Mouse (Mus musculus) common myeloid progenitor, adult 5-6 weeks (primary cell): ENCODE measurements around the gene Trim69. TPM values are rescaled to one million over a fixed set of nuclear protein-coding genes. Genes with fewer than 3 reads are reported as not detected.

Source experiments
- ATAC-seq: replicated peaks from 2 replicates; pipeline ENCODE4 v1.8.0; 2016; ENCODE audit warnings: low read depth, mild to moderate bottlenecking, moderate TSS enrichment, inconsistent platforms; ENCODE audit not compliant: poor library complexity, severe bottlenecking
- total RNA-seq: library from RNA; stranded (forward); fragments of 200-1000, 187-1606 nt; gene quantifications from 2 replicates; pipeline ENCODE4 v1.2.3, GENCODE M21; 2017

The Trim69 gene
- total RNA-seq = not detected in 2 replicates

GRCm38 (mm10) chr2:122160680-122161079 is at the start of gene Trim69:
TSS of gene Trim69 (plus strand) at chr2:122160700.
- peak; percentile 59 for ATAC-seq

DNA sequence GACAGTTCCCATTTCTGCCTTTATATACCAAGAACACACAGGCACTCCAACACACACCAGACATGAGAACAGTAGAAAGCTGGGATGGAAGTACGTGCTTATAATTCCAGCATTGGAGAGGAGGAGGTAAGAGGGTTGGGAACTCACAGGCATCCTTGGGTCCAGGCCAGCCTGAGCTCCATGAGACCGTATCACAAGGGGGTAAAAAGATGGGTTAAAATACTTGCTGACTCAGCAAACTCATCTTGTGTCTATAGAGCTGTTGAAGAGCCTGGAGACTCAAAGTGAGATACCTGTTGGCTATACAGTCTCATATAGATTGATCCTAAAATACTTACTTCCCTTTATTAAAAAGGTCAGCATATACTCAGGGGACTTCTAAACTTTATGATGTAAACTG is 43.6 kb upstream of the Trim69 start:
- no peak for ATAC-seq

GRCm38 (mm10) chr2:122117961-122118958 is 42.2 kb upstream of the Trim69 start, which contains the start of gene Spg11:
TSS of gene Spg11 (minus strand) at chr2:122118386.
- peak; percentile 99 for ATAC-seq

GRCm38 (mm10) chr2:122125680-122126572 is 34.6 kb upstream of the Trim69 start:
- ATAC-seq = peak; percentile 76

DNA sequence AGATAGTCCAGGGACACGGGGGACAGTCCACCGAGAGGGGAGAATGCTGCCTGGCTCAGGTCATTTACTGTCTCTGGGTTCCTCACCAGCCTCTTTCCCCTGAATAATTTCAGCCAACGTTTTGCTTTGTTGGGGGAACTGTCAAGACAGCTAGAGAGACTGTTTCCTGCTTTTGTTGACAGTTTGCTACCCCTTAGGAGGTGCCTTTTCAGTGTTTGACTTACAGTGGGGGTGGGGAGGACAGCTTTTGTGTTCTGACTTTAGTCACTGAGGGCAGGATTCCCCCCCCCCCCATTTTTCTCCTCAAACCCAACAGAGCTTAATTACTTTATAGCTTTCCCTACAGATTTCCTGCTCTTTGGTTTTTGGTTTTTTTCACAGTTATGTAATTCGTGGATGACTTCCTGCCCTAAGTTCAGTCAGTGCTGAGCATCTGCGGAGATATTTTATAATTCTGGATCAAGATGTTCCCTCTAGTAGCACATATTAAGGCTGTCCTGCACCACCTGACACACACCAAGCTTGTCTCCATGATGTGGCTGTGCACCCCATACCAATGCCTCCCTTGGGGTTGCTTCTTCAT is 33.6 kb upstream of the Trim69 start:
- no peak for ATAC-seq

DNA sequence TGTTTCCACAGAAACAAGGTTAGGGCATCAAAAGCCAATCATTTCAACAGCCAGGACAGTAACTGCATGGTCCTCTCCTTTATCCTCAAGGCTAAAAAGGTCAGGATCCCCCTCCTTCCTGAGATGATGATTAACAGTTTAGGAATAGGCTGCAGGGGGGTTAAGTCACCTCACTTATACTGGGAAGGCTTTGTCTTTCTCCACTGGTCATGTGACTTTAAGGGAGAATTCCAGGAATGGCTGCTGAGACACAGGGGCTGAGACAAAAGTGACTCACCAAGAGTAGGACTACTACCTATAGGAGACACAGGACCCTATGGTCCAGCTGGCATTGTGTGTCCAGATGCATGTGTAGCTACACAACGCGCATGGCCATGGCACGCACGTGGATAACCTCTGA is 32.9 kb upstream of the Trim69 start:
- ATAC-seq = no peak

GRCm38 (mm10) chr2:122132078-122132477 is 28.4 kb upstream of the Trim69 start:
- ATAC-seq = peak; percentile 59; the same call in 1 of the 2 replicates

DNA sequence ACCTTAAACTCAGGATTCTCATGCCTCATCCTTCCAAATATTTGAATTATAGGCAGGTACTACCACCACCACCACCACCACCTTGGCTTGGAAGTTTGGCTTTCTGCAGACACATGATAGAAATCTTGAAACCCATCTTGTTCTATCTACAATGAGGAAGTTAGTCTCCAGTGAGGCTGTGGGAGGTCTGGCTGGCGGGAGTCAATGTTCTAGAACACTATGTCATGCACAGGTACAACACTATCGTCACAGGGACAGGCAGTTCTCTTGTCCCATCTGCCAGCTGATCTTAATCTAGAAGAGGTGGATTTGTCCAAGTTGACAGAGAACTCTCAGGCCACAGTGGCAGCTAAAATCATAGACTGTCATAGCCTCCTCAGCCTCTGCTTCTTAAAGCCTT is 27.9 kb upstream of the Trim69 start:
- peak; percentile 29; the same call in 1 of the 2 replicates for ATAC-seq

DNA sequence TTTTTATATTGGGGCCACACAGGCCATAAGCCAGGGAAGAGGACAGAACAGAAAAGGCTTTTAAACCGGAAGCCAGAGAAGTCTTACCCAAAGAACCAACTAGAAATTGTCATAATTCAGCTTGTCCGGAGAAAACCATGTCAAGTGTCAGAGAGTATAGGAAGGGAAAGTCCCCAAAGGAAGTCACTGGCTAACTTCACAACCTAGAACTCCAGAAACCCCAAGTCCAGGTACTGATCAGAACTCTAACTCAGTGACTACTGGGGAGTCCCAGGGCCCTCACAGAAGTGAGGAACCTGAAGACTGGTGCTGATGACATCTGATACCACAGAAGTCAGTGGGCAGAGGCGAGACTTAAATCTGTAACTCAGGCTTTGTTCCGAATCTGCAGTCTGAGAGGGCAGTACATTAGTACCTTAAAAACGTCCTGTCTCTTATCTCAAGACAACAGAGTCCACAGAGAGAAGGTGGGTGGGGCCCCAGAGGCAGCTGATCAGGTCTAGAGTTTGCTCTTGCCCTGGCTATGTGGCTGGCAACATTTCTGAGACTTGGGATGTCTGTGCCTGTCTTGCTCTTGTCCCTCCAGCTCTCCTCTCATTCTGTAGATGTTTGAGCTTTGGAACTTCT is 22.5 kb upstream of the Trim69 start:
- ATAC-seq = peak; percentile 96

DNA sequence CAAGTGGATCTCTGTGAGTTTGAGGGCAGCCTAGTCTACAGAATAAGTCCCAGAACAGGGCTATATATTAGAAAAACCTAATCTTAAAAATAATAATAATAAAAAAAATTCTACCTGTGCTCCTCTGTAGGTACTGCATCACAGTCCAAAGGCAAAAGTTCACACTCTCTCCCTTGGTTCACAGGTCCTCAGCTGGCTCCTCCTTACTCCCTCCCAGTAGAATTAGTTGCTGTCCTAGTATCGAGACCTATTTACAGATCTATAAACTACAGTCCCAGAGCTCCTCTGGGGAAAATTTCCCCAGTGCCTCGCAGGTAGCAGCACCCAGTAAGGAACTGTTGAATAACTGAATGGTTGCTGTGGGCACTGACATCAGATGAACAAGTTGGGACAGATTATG is 19.7 kb upstream of the Trim69 start:
- ATAC-seq = no peak

- peak; percentile 53; the same call in 1 of the 2 replicates for ATAC-seq
Observed at GRCm38 (mm10) chr2:122141332-122141967, 19.1 kb upstream of the Trim69 start.

DNA sequence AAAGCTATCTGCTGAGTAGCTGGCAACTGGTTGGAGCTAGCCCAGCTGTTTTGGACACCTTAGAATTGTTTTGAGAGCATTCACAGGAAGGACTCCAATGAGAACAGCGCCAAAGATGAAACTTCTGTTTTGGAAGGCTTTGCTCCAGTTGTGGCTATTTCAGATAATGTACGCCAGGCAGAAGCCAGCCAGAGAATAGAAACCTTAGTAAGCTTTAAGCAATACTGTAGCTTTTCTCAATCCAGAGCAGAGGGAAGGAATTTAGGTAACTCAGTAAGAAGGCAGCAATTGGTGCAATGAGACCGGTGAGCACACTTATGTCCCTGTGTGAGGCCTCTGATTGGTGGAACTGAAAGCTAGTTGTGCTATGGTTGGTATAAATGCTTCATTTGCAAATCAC is 17.4 kb upstream of the Trim69 start:
- no peak for ATAC-seq

DNA sequence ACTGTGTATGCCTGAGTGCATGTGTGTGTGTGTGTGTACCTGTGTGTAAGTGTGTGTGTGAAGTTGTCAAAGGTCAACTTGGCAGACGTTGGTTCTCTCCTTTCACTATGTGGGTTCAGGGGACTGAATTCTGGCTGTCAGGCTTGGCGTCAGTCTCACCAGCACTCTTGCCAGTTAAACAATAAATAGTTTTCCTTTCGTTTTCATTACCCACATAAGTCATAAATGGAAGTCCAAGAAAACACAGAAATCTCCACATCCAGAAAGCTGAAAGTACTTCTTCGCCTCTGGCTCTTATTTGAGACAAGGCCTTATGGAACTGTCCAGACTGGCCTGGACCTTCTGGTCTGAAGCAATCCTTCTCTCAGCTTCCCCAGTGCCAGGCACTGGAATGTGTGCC is 14.7 kb upstream of the Trim69 start:
- ATAC-seq = no peak

GRCm38 (mm10) chr2:122146687-122147086 is 13.8 kb upstream of the Trim69 start:
- ATAC-seq = peak; percentile 43

- ATAC-seq = peak; percentile 83
Observed at GRCm38 (mm10) chr2:122147508-122148241, 12.8 kb upstream of the Trim69 start, which contains the start of gene B2m. TSS of gene B2m (plus strand) at chr2:122147686.

DNA sequence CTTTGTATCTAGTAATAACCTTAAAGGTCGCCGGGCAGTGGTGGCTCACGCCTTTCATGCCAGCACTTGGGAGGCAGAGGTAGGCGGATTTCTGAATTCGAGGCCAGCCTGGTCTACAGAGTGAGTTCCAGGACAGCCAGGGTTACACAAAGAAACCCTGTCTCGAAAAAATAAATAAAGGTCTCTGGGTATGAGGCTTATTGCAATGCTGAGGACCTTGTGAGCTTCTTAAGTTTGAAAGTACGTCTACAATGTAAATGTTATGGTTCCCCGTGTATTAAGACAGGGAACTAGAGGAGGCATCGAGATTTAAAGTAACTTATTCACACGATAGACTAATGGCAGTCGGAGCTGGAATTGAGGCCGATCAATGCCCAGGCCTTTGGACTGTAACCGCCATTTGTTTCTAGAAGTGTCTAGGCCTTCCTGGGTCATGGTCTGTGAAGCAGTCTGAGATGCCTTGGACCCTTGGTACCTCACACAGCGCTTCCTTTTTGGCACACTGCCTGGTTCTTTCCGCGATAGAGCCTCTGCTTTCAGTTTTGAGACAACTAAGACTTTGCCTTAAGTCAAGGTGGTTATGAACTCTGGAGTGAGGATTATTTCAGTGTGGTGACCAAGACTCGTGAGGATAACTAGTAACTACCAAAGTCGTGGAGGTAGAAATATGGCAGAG is 12.1 kb upstream of the Trim69 start:
- ATAC-seq = peak; percentile 20; the same call in 1 of the 2 replicates

- ATAC-seq = no peak
Observed at GRCm38 (mm10) chr2:122149316-122149715, 11.2 kb upstream of the Trim69 start.

- ATAC-seq = no peak
Observed at GRCm38 (mm10) chr2:122149716-122150115, 10.8 kb upstream of the Trim69 start.
